ENCODE assay signal across 11 mouse cellular contexts in genomic region chr13:109881161-109881857, GRCm38 (mm10).
DNase-seq lines count a peak whose midpoint lies in the region; TF ChIP-seq lines count a peak whose summit lies in the region.
"Had no signal": no experiment of that assay in that cellular context is flagged by ENCODE, and none has a peak within 500 bp of the region (broad histone marks: within the 10 kb centered on the region; RNA-seq: fewer than 3 reads in every experiment).

No protein-coding gene starts in this region.

- no peaks in the 10 kb centered on the region for H3K27me3 ChIP-seq in myocyte (ENCODE audit: control insufficient read depth, insufficient read depth, insufficient read length)
- H3K27me3 ChIP-seq in thymus, adult 2 months (ENCODE audit: control insufficient read depth, insufficient read depth, low read length): no peaks in the 10 kb centered on the region
- H3K27me3 ChIP-seq: intestine, embryonic 15.5 days; limb, embryonic 12.5 days had no signal

- no peak overlapping the region for H3K4me2 ChIP-seq in myocyte (ENCODE audit: low read depth)
- H3K4me2 ChIP-seq: intestine, embryonic 15.5 days; limb, embryonic 12.5 days; midbrain, embryonic 11.5 days had no signal

- no peak for TF ChIP-seq POLR2A in myocyte (IDR thresholded peaks at IDR 0.05; ENCODE audit: insufficient read length, low read depth)
- no peak for TF ChIP-seq POLR2A in thymus, adult 2 months (IDR thresholded peaks at IDR 0.05; ENCODE audit: control insufficient read depth, extremely low read depth, insufficient read depth, low read length, poor library complexity)

- H3ac ChIP-seq in myocyte (ENCODE audit: control insufficient read depth, insufficient read length): no peak overlapping the region

- no peaks in the 10 kb centered on the region for H3K36me3 ChIP-seq in myocyte (ENCODE audit: control insufficient read depth, insufficient read depth)
- H3K36me3 ChIP-seq in thymus, adult 2 months (ENCODE audit: control insufficient read depth, insufficient read depth, low read length): no peaks in the 10 kb centered on the region
- H3K36me3 ChIP-seq: intestine, embryonic 15.5 days; limb, embryonic 12.5 days had no signal

- no peaks in the 10 kb centered on the region for H3K4me1 ChIP-seq in thymus, adult 2 months (replicated peaks; ENCODE audit: control insufficient read depth, insufficient read depth, low read length)
- H3K4me1 ChIP-seq: intestine, embryonic 15.5 days; limb, embryonic 12.5 days had no signal

- no peak for TF ChIP-seq CTCF in thymus, adult 2 months (IDR thresholded peaks at IDR 0.05; ENCODE audit: borderline replicate concordance, control insufficient read depth, extremely low read depth, insufficient read depth, low read length, poor library complexity)

- H3K79me2 ChIP-seq in myocyte (ENCODE audit: control insufficient read depth, insufficient read depth): no peaks in the 10 kb centered on the region

- peak; percentile 82 for DNase-seq in kidney, adult 11 months
- no peak for DNase-seq in kidney, postnatal 4 days
- DNase-seq in adipocyte (ENCODE audit: low spot score): peak; percentile 80
- peak; percentile 100 for DNase-seq in gonadal fat pad, adult 2 months (ENCODE audit: low read depth)
- no peak for DNase-seq in retina, postnatal 1 day
- no peak for DNase-seq in thymus, adult 2 months
- DNase-seq in thymus, postnatal 14 days: no peak

- H3K4me3 ChIP-seq in myocyte: no peak overlapping the region
- H3K4me3 ChIP-seq in thymus, adult 2 months (ENCODE audit: control insufficient read depth, insufficient read depth, low read length): no peak overlapping the region
- H3K4me3 ChIP-seq: intestine, embryonic 15.5 days; limb, embryonic 12.5 days had no signal

- 86% methylated on average over 11 of the region's 11 CpGs for WGBS in thymus, adult 2 months

- H3K27ac ChIP-seq in thymus, adult 2 months (ENCODE audit: control insufficient read depth, insufficient read depth, low read length): no peak overlapping the region
- H3K27ac ChIP-seq: intestine, embryonic 15.5 days; limb, embryonic 12.5 days had no signal

TF ChIP-seq in myocyte, 11 proteins besides CTCF, POLR2A, EP300 and RAD21:
- TF ChIP-seq MYOD1 (IDR thresholded peaks at IDR 0.05; ENCODE audit: control insufficient read depth in 1 of 3, insufficient read length in 2 of 3, low read depth in 2 of 3) (no peak), REST (IDR thresholded peaks at IDR 0.05; ENCODE audit: insufficient read depth, insufficient read length) (peak; percentile 27), SRF (IDR thresholded peaks at IDR 0.05; ENCODE audit: control insufficient read depth, insufficient read length, low read depth) (no peak), POLR2AphosphoS2 (IDR thresholded peaks at IDR 0.05; ENCODE audit: insufficient read length, low read depth) (no peak)

Comparison
In these comparisons a context has a peak if more than half of its experiments do, and no peak if none do; other contexts are left out.
1. DNase-seq: peak in kidney, adult 11 months (single experiment), adipocyte (single experiment) and gonadal fat pad, adult 2 months (single experiment); none in kidney, postnatal 4 days (0 of 2), retina, postnatal 1 day (single experiment), thymus, adult 2 months (single experiment) and thymus, postnatal 14 days (single experiment).